Mouse (Mus musculus) midbrain, embryonic 15.5 days (tissue): ENCODE results near the gene Mtf1. TPM values are rescaled to one million over a fixed set of nuclear protein-coding genes. Genes with fewer than 3 reads are reported as not detected.
A peak's percentile ranks its signal among the peaks of the same experiment; 100 is the strongest.

ENCODE experiments used
- ATAC-seq: fragments of 200-750 bp; cut with Nextera tagmentation; replicated peaks from 2 replicates; pipeline ENCODE4 v1.8.0; 2017; ENCODE audit warnings: moderate TSS enrichment
- H3K27ac ChIP-seq: fragments of 300-500 bp; sonication (generic); 2 replicates; pipeline ENCODE4 v1.5.1; 2015; ENCODE audit warnings: mild to moderate bottlenecking, inconsistent platforms
- H3K27me3 ChIP-seq: fragments of 300-500 bp; sonication (generic); replicated peaks from 2 replicates; pipeline ENCODE4 v1.6.1; 2015; ENCODE audit warnings: inconsistent platforms
- H3K36me3 ChIP-seq: fragments of 300-500 bp; sonication (generic); replicated peaks from 2 replicates; pipeline ENCODE4 v1.6.1; 2015; ENCODE audit warnings: inconsistent platforms
- H3K4me1 ChIP-seq: fragments of 300-500 bp; sonication (generic); 2 replicates; pipeline ENCODE4 v1.6.1; 2015; ENCODE audit warnings: inconsistent platforms
- H3K4me2 ChIP-seq: fragments of 300-500 bp; sonication (generic); 2 replicates; pipeline ENCODE4 v1.6.1; 2015; ENCODE audit warnings: inconsistent platforms, mild to moderate bottlenecking, moderate library complexity
- H3K4me3 ChIP-seq: fragments of 300-500 bp; sonication (generic); 2 replicates; pipeline ENCODE4 v1.5.1; 2015; ENCODE audit warnings: mild to moderate bottlenecking, inconsistent platforms
- H3K9ac ChIP-seq: fragments of 300-500 bp; sonication (generic); 2 replicates; pipeline ENCODE4 v1.6.1; 2015; ENCODE audit warnings: mild to moderate bottlenecking, inconsistent platforms
- H3K9me3 ChIP-seq: fragments of 300-500 bp; sonication (generic); 2 replicates; pipeline ENCODE4 v1.6.1; 2016; ENCODE audit warnings: inconsistent platforms
- WGBS: fragments of 180-500 bp; shearing (Covaris S2); methylation state at CpG from one replicate; pipeline ENCODE4 v1.1.7; 2015; ENCODE audit warnings: mixed read lengths; 5-methylcytosine and 5-hydroxymethylcytosine counted together
- polyA plus RNA-seq: library from polyadenylated mRNA; unstranded; fragments of >200 nt; fragmentation: Nextera tagmentation; extraction: Ambion mirVana; gene quantifications from 2 replicates; pipeline ENCODE4 v1.2.1, GENCODE M21; 2015

Gene Mtf1
- polyA plus RNA-seq, 1 experiment from 2014 or later, result 13.7 TPM

GRCm38 (mm10) chr4:124809136-124809883, 7.4 kb downstream of the Mtf1 start:
- Histone ChIP-seq H3K27ac (no peak overlapping the region), H3K9ac (no peak overlapping the region), H3K4me1 (peaks cover 22% of the 10 kb centered on the region), H3K36me3 (peaks cover 13% of the 10 kb centered on the region; the same call in 1 of the 2 replicates), H3K4me3 (no peak overlapping the region), H3K27me3 (no peaks in the 10 kb centered on the region), H3K9me3 (no peaks in the 10 kb centered on the region), H3K4me2 (no peak overlapping the region)
- ATAC-seq, result no peak
- WGBS, result 91% methylated on average over 9 of the region's 9 CpGs

GRCm38 (mm10) chr4:124810056-124810455, 8.2 kb downstream of the Mtf1 start:
- ATAC-seq, result no peak
- Histone ChIP-seq H3K36me3 (peaks cover 13% of the 10 kb centered on the region; the same call in 1 of the 2 replicates), H3K9me3 (no peaks in the 10 kb centered on the region), H3K4me2 (no peak overlapping the region), H3K27me3 (no peaks in the 10 kb centered on the region), H3K4me3 (no peak overlapping the region), H3K27ac (no peak overlapping the region), H3K4me1 (peaks cover 22% of the 10 kb centered on the region), H3K9ac (no peak overlapping the region)
- 93% methylated on average over 7 of the region's 7 CpGs for WGBS

DNA sequence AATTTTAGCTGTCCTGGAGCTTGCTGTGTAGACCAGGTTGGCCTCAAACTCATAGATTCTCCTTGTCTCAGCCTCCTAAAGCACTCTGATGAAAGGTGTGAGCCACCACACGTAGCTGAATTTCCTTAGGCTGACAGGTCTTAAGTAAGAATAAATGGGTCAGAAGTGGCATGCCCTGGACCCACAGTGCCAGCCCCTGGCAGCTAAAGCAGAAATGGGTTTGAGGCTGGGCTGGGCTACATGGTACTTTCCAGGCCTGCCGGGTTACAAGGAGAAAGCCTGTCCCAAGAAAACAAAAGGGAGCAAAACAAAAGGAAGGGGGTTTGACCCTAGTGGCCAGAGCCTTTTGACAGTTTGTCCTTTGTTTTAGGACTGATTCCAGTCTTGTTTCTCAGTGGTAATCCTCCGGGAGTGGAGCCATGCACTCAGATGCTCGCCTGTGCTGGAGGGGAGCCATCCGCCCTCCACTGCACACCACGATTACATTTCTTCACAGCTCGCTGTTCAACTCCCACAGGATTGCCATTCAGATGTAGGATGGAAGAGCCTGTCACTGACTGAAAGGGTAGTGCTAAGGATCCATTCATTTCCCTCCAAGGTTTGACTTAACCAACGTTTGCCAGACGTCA, 9.6 kb downstream of the Mtf1 start:
- no peak for ATAC-seq
- 0 out of 2 replicates have a peak overlapping the region, but pooled peaks have one; percentile 6 for H3K27ac ChIP-seq

DNA sequence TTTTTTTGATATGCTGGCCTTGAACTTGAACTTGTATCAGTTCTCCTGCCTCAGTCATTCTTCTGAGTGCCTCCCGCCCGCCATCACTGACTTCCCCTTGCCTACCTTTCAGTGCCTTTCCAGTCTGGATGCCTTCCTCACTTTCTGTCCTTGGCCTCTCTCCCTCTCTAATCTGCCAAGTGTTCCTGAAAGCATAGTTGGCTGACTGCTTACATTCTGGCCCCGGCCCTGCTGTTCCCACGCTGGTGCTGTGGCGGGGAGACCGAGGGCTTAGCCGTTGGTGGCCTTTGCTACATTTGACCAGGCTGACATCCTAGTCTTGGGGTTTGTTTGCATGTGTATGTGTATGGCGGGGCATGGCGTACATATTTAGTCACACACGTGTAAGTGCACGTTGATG, 14.0 kb downstream of the Mtf1 start:
- no peak overlapping the region for H3K4me2 ChIP-seq
- H3K4me1 ChIP-seq, result peaks cover 11% of the 10 kb centered on the region; the same call in 1 of the 2 replicates
- no peaks in the 10 kb centered on the region for H3K27me3 ChIP-seq
- H3K9ac ChIP-seq, result no peak overlapping the region
- no peaks in the 10 kb centered on the region for H3K9me3 ChIP-seq
- WGBS, result 96% methylated on average over 11 of the region's 11 CpGs
- no peak for ATAC-seq
- 0 out of 2 replicates have a peak, but pooled peaks cover 3% of the 10 kb centered on the region for H3K36me3 ChIP-seq
- no peak overlapping the region for H3K27ac ChIP-seq
- H3K4me3 ChIP-seq, result no peak overlapping the region

More for the DNA sequence above, 9.6 kb downstream of the Mtf1 start:
- Histone ChIP-seq H3K9me3 (no peaks in the 10 kb centered on the region), H3K4me3 (no peak overlapping the region), H3K36me3 (peaks cover 3% of the 10 kb centered on the region; the same call in 1 of the 2 replicates), H3K27me3 (no peaks in the 10 kb centered on the region), H3K9ac (no peak overlapping the region), H3K4me2 (no peak overlapping the region), H3K4me1 (peaks cover 22% of the 10 kb centered on the region)
- 18% methylated on average over 9 of the region's 9 CpGs for WGBS

DNA sequence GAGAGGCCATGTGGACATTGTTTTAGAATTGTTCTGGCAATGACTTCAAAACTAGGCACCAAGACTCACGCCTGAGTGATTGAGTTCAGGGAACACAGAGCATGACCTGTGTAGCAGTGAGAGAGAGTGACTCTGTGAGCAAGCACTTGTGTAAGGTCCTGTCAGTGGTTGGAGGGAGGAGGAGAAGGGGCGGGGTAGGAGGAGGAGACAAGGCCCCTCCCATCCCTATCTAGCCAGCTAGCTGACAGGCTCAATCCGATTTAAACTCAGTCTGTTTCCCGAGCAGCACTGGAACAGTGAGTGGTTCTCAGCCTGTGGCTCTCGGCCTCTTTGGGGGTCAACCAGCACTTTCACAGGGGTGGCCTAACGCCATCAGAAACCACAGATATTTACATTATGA, 15.9 kb downstream of the Mtf1 start:
- ATAC-seq, result no peak
- WGBS, result 10% methylated on average over 6 of the region's 6 CpGs
- H3K4me3 ChIP-seq, result no peak overlapping the region

DNA sequence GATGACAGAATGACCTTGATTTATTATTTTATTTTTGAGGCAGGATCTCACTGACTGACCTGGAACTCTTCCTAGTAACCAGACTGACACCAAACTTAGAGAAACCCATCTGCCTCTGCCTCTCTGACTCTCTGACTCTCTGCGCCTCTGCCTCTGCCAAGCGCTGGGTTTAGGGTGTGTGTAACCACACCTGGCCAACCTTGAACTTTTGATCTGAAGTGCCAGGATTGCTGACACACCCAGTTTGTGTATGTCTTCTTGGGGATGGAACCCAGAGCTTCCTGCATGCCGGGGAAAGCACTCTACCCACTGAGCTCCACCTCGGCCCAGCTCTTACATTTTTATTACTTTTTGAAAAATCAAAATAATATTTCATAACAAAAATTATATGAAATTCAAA, 16.9 kb downstream of the Mtf1 start:
- Histone ChIP-seq H3K27me3 (no peaks in the 10 kb centered on the region), H3K27ac (no peak overlapping the region), H3K9ac (no peak overlapping the region), H3K4me2 (no peak overlapping the region), H3K4me1 (peaks cover 3% of the 10 kb centered on the region; the same call in 1 of the 2 replicates), H3K4me3 (no peak overlapping the region), H3K9me3 (no peaks in the 10 kb centered on the region), H3K36me3 (peaks cover 16% of the 10 kb centered on the region)
- no peak for ATAC-seq
- WGBS, result 98% methylated on average over 4 of the region's 4 CpGs

More for the DNA sequence above, 15.9 kb downstream of the Mtf1 start:
- Histone ChIP-seq H3K4me2 (no peak overlapping the region), H3K9ac (no peak overlapping the region), H3K4me1 (peaks cover 3% of the 10 kb centered on the region; the same call in 1 of the 2 replicates), H3K27ac (no peak overlapping the region), H3K36me3 (peaks cover 12% of the 10 kb centered on the region), H3K9me3 (no peaks in the 10 kb centered on the region), H3K27me3 (no peaks in the 10 kb centered on the region)

DNA sequence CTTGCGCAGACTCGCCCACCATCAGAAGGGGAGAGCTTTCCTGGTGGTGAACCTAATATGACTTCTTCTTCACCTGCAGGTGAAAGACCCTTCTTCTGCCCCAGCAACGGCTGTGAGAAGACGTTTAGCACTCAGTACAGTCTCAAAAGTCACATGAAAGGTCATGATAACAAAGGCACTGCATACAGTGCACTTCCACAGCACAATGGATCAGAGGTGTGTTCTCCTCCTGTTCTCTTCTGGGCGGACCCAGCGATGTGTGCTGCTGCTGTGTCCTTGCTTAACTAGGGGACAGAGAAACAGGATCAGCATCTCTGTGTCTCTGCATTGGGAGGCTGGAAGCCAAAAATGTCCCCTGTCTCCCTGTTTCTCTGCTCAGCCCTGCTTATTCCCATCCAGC, 23.1 kb downstream of the Mtf1 start:
- H3K9ac ChIP-seq, result no peak overlapping the region
- peaks cover 34% of the 10 kb centered on the region for H3K36me3 ChIP-seq
- H3K27me3 ChIP-seq, result no peaks in the 10 kb centered on the region
- no peak overlapping the region for H3K4me2 ChIP-seq
- H3K4me1 ChIP-seq, result no peaks in the 10 kb centered on the region
- no peak overlapping the region for H3K27ac ChIP-seq
- no peaks in the 10 kb centered on the region for H3K9me3 ChIP-seq
- H3K4me3 ChIP-seq, result no peak overlapping the region
- ATAC-seq, result no peak
- WGBS, result 96% methylated on average over 6 of the region's 6 CpGs

GRCm38 (mm10) chr4:124825371-124825965, 23.6 kb downstream of the Mtf1 start:
- no peak overlapping the region for H3K4me2 ChIP-seq
- no peaks in the 10 kb centered on the region for H3K4me1 ChIP-seq
- H3K4me3 ChIP-seq, result no peak overlapping the region
- H3K9me3 ChIP-seq, result no peaks in the 10 kb centered on the region
- peaks cover 38% of the 10 kb centered on the region for H3K36me3 ChIP-seq
- 96% methylated on average over 21 of the region's 21 CpGs for WGBS
- ATAC-seq, result no peak
- no peak overlapping the region for H3K27ac ChIP-seq
- H3K27me3 ChIP-seq, result no peaks in the 10 kb centered on the region
- no peak overlapping the region for H3K9ac ChIP-seq

DNA sequence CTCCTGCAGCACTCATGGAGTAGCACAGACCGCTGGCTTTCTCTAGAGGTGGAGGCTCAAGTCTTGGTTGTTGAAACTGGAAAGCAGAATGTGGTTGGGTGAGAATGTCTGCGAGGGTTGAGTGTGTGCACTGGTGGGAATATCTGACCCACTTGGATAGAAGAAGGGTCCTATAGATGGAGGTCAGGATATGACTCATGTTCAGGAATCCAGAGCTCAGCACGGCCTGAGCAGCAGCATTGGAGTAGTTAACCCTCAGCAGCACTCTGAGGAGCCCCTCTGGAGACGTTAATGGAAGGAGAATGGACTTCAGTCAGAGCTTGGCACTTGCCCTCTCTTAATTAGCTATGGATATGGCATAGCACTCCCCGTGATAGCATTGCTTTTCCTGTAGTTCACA, 27.8 kb downstream of the Mtf1 start:
- 88% methylated on average over 5 of the region's 5 CpGs for WGBS
- H3K4me2 ChIP-seq, result no peak overlapping the region
- H3K36me3 ChIP-seq, result peaks cover 29% of the 10 kb centered on the region
- no peaks in the 10 kb centered on the region for H3K27me3 ChIP-seq
- ATAC-seq, result no peak
- no peaks in the 10 kb centered on the region for H3K4me1 ChIP-seq
- no peaks in the 10 kb centered on the region for H3K9me3 ChIP-seq
- H3K27ac ChIP-seq, result no peak overlapping the region
- no peak overlapping the region for H3K9ac ChIP-seq
- no peak overlapping the region for H3K4me3 ChIP-seq

GRCm38 (mm10) chr4:124832796-124833195, 30.9 kb downstream of the Mtf1 start:
- Histone ChIP-seq H3K9me3 (no peaks in the 10 kb centered on the region), H3K9ac (no peak overlapping the region), H3K27ac (no peak overlapping the region), H3K4me3 (no peak overlapping the region), H3K4me2 (no peak overlapping the region), H3K4me1 (no peaks in the 10 kb centered on the region), H3K27me3 (no peaks in the 10 kb centered on the region), H3K36me3 (peaks cover 19% of the 10 kb centered on the region; the same call in 1 of the 2 replicates)
- no peak for ATAC-seq
- 96% methylated on average over 10 of the region's 10 CpGs for WGBS

- peaks cover 12% of the 10 kb centered on the region; the same call in 1 of the 2 replicates for H3K36me3 ChIP-seq
Measured at GRCm38 (mm10) chr4:124838035-124838700, 36.3 kb downstream of the Mtf1 start.

DNA sequence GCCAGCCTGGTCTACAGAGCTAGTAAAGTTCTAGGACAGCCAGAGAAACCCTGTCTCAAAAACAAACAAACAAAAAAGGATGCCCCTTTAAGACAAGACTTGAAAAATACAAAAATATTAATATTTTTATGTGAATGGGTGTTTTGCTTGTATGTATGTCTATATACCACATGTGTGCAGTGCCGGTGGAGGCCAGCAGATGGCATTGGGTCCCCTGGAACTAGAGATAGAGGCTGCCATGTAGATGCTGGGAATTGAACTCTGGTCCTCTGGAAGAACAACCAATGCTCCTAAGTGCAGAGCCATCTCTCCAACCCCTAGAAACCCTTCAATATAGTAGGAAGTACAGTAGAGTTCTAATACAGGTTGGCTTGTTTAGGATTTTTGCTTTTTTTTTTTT, 39.1 kb downstream of the Mtf1 start:
- WGBS, result 97% methylated on average over 1 of the region's 1 CpGs
- Histone ChIP-seq H3K4me3 (no peak overlapping the region), H3K36me3 (peaks cover 12% of the 10 kb centered on the region; the same call in 1 of the 2 replicates), H3K9me3 (no peaks in the 10 kb centered on the region), H3K4me2 (no peak overlapping the region), H3K9ac (no peak overlapping the region), H3K4me1 (no peaks in the 10 kb centered on the region), H3K27me3 (no peaks in the 10 kb centered on the region), H3K27ac (no peak overlapping the region)
- no peak for ATAC-seq

More at GRCm38 (mm10) chr4:124838035-124838700, 36.3 kb downstream of the Mtf1 start:
- Histone ChIP-seq H3K9ac (no peak overlapping the region), H3K9me3 (no peaks in the 10 kb centered on the region), H3K27me3 (no peaks in the 10 kb centered on the region), H3K27ac (no peak overlapping the region), H3K4me3 (no peak overlapping the region), H3K4me2 (no peak overlapping the region), H3K4me1 (no peaks in the 10 kb centered on the region)
- ATAC-seq, result no peak
- WGBS, result 89% methylated on average over 14 of the region's 14 CpGs
